Mouse (Mus musculus) hindbrain, embryonic 11.5 days (tissue): ENCODE results near the gene Btn2a2. TPM values are rescaled to one million over a fixed set of nuclear protein-coding genes. Genes with fewer than 3 reads are reported as not detected.

ENCODE experiments used
- ATAC-seq: fragments of 200-750 bp; cut with Nextera tagmentation; 2 replicates; pipeline ENCODE4 v1.8.0; 2017; ENCODE audit warnings: mild to moderate bottlenecking, moderate TSS enrichment, moderate library complexity; ENCODE audit not compliant: low FRiP score
- DNase-seq: peaks from one replicate; pipeline ENCODE4 v3.0.0-alpha.2; 2015; ENCODE audit warnings: low spot score
- H3K27ac ChIP-seq: fragments of 300-500 bp; sonication (generic); 2 replicates; pipeline ENCODE4 v1.5.1; 2014; ENCODE audit warnings: mild to moderate bottlenecking, low read depth, low read length
- H3K27me3 ChIP-seq: fragments of 300-500 bp; sonication (generic); 2 replicates; pipeline ENCODE4 v1.6.1; 2014; ENCODE audit warnings: mild to moderate bottlenecking, low read length, moderate library complexity, mixed read lengths; ENCODE audit not compliant: control insufficient read depth, insufficient read depth
- H3K36me3 ChIP-seq: fragments of 300-500 bp; sonication (generic); 2 replicates; pipeline ENCODE4 v1.6.1; 2014; ENCODE audit warnings: mild to moderate bottlenecking, low read length, moderate library complexity, mixed read lengths; ENCODE audit not compliant: control insufficient read depth, insufficient read depth
- H3K4me1 ChIP-seq: fragments of 300-500 bp; sonication (generic); replicated peaks from 2 replicates; pipeline ENCODE4 v1.6.1; 2014; ENCODE audit warnings: low read length, mixed read lengths; ENCODE audit not compliant: control insufficient read depth, insufficient read depth
- H3K4me2 ChIP-seq: fragments of 300-500 bp; sonication (generic); replicated peaks from 2 replicates; pipeline ENCODE4 v1.6.1; 2014; ENCODE audit warnings: mild to moderate bottlenecking, low read depth, low read length
- H3K4me3 ChIP-seq: fragments of 300-500 bp; sonication (generic); 2 replicates; pipeline ENCODE4 v1.5.1; 2014; ENCODE audit warnings: low read depth, low read length
- H3K9ac ChIP-seq: fragments of 300-500 bp; sonication (generic); 2 replicates; pipeline ENCODE4 v1.6.1; 2014; ENCODE audit warnings: low read depth, low read length
- H3K9me3 ChIP-seq: fragments of 300-500 bp; sonication (generic); 2 replicates; pipeline ENCODE4 v1.6.1; 2016; ENCODE audit warnings: low read length; ENCODE audit not compliant: control insufficient read depth
- WGBS: fragments of 180-500 bp; shearing (Covaris S2); extraction: QIAGEN DNeasy Blood & Tissue Kit; methylation state at CpG from one replicate; pipeline ENCODE4 v1.1.7; 2014; 5-methylcytosine and 5-hydroxymethylcytosine counted together
- polyA plus RNA-seq: library from polyadenylated mRNA; unstranded; fragments of >200 nt; fragmentation: Nextera tagmentation; extraction: Ambion mirVana; gene quantifications from 2 replicates; pipeline ENCODE4 v1.2.1, GENCODE M21; 2014

Gene Btn2a2
- polyA plus RNA-seq, 1 experiment from 2014 or later: 0.15 TPM

- no peak for DNase-seq
- no peak for ATAC-seq
These were observed 27.4 kb upstream of the Btn2a2 start for GRCm38 (mm10) chr13:23515826-23516620.

GRCm38 (mm10) chr13:23515281-23515680, 26.6 kb upstream of the Btn2a2 start:
- Histone ChIP-seq H3K4me2 (no peak overlapping the region), H3K27me3 (no peaks in the 10 kb centered on the region), H3K36me3 (no peaks in the 10 kb centered on the region), H3K9me3 (no peaks in the 10 kb centered on the region), H3K27ac (no peak overlapping the region), H3K4me3 (no peak overlapping the region), H3K9ac (no peak overlapping the region), H3K4me1 (no peaks in the 10 kb centered on the region)
- 73% methylated on average over 5 of the region's 5 CpGs for WGBS
- DNase-seq: no peak
- no peak for ATAC-seq

More at GRCm38 (mm10) chr13:23515826-23516620, 27.4 kb upstream of the Btn2a2 start:
- 53% methylated on average over 15 of the region's 15 CpGs for WGBS
- Histone ChIP-seq H3K4me2 (peak overlapping the region; percentile 49), H3K36me3 (no peaks in the 10 kb centered on the region), H3K4me3 (peak overlapping the region; percentile 40; the same call in 1 of the 2 replicates), H3K27ac (no peak overlapping the region), H3K9me3 (no peaks in the 10 kb centered on the region), H3K9ac (peak overlapping the region; percentile 32; the same call in 1 of the 2 replicates), H3K27me3 (no peaks in the 10 kb centered on the region), H3K4me1 (no peaks in the 10 kb centered on the region)

GRCm38 (mm10) chr13:23513517-23513916, 24.9 kb upstream of the Btn2a2 start:
- H3K4me1 ChIP-seq: no peaks in the 10 kb centered on the region
- no peak overlapping the region for H3K4me3 ChIP-seq
- no peak overlapping the region for H3K9ac ChIP-seq
- ATAC-seq: no peak
- 95% methylated on average over 1 of the region's 1 CpGs for WGBS
- DNase-seq: no peak
- H3K27ac ChIP-seq: no peak overlapping the region
- no peaks in the 10 kb centered on the region for H3K9me3 ChIP-seq
- H3K36me3 ChIP-seq: no peaks in the 10 kb centered on the region
- no peaks in the 10 kb centered on the region for H3K27me3 ChIP-seq
- H3K4me2 ChIP-seq: no peak overlapping the region

GRCm38 (mm10) chr13:23510127-23510526, 21.5 kb upstream of the Btn2a2 start:
- no peaks in the 10 kb centered on the region for H3K4me1 ChIP-seq
- DNase-seq (no peak), ATAC-seq (no peak)
- no peaks in the 10 kb centered on the region for H3K36me3 ChIP-seq
- WGBS: 41% methylated on average over 1 of the region's 1 CpGs
- H3K4me3 ChIP-seq: no peak overlapping the region
- no peak overlapping the region for H3K4me2 ChIP-seq
- H3K27me3 ChIP-seq: no peaks in the 10 kb centered on the region
- no peak overlapping the region for H3K27ac ChIP-seq
- no peak overlapping the region for H3K9ac ChIP-seq
- no peaks in the 10 kb centered on the region for H3K9me3 ChIP-seq

- no peak for ATAC-seq
- H3K4me3 ChIP-seq: no peak overlapping the region
- H3K27me3 ChIP-seq: no peaks in the 10 kb centered on the region
- no peaks in the 10 kb centered on the region for H3K4me1 ChIP-seq
- H3K9ac ChIP-seq: no peak overlapping the region
- no peak for DNase-seq
- 0 out of 2 replicates have a peak overlapping the region, but pooled peaks have one; percentile 7 for H3K4me2 ChIP-seq
- H3K36me3 ChIP-seq: no peaks in the 10 kb centered on the region
- no peak overlapping the region for H3K27ac ChIP-seq
- no peaks in the 10 kb centered on the region for H3K9me3 ChIP-seq
- WGBS: 10% methylated on average over 14 of the region's 14 CpGs
These were observed 18.3 kb upstream of the Btn2a2 start for GRCm38 (mm10) chr13:23506819-23507515.

- ATAC-seq: no peak
- peak overlapping the region; percentile 39 for H3K4me2 ChIP-seq
These were observed 17.7 kb upstream of the Btn2a2 start for GRCm38 (mm10) chr13:23506351-23506750.

GRCm38 (mm10) chr13:23505662-23506345, 17.1 kb upstream of the Btn2a2 start:
- Histone ChIP-seq H3K4me1 (no peaks in the 10 kb centered on the region), H3K27ac (no peak overlapping the region)
- no peak for ATAC-seq

More at GRCm38 (mm10) chr13:23506351-23506750, 17.7 kb upstream of the Btn2a2 start:
- Histone ChIP-seq H3K27ac (no peak overlapping the region), H3K9ac (no peak overlapping the region), H3K27me3 (no peaks in the 10 kb centered on the region), H3K36me3 (no peaks in the 10 kb centered on the region), H3K9me3 (no peaks in the 10 kb centered on the region), H3K4me1 (no peaks in the 10 kb centered on the region), H3K4me3 (peak overlapping the region; percentile 26)
- 1% methylated on average over 13 of the region's 13 CpGs for WGBS
- DNase-seq: peak; percentile 83

GRCm38 (mm10) chr13:23503797-23504196, 15.1 kb upstream of the Btn2a2 start:
- Histone ChIP-seq H3K27me3 (0 out of 2 replicates have a peak, but pooled peaks cover under 1% of the 10 kb centered on the region), H3K36me3 (no peaks in the 10 kb centered on the region), H3K9ac (no peak overlapping the region), H3K4me3 (no peak overlapping the region), H3K27ac (no peak overlapping the region), H3K9me3 (no peaks in the 10 kb centered on the region), H3K4me2 (no peak overlapping the region), H3K4me1 (no peaks in the 10 kb centered on the region)
- DNase-seq: peak; percentile 79
- peak; percentile 52; the same call in 1 of the 2 replicates for ATAC-seq
- WGBS: under 1% methylated on average over 9 of the region's 9 CpGs

More at GRCm38 (mm10) chr13:23505662-23506345, 17.1 kb upstream of the Btn2a2 start:
- WGBS: 4% methylated on average over 14 of the region's 14 CpGs
- Histone ChIP-seq H3K9ac (peak overlapping the region; percentile 32; the same call in 1 of the 2 replicates), H3K27me3 (no peaks in the 10 kb centered on the region), H3K36me3 (no peaks in the 10 kb centered on the region), H3K9me3 (no peaks in the 10 kb centered on the region), H3K4me2 (peak overlapping the region; percentile 39), H3K4me3 (peak overlapping the region; percentile 26)
- no peak for DNase-seq
